Mouse (Mus musculus) megakaryocyte, embryonic 14.5 days (primary cell): ENCODE results near the gene Olfr1382. TPM values are rescaled to one million over a fixed set of nuclear protein-coding genes. Genes with fewer than 3 reads are reported as not detected.
"Not testable (repeated sequence)": the region's sequence is repeated elsewhere in the genome, so short reads cannot be mapped to it uniquely, and the experiment has no call there.

Experiments
- H3K27me3 ChIP-seq: replicated peaks from 2 replicates; pipeline ENCODE3; 2012; ENCODE audit warnings: inconsistent platforms
- H3K36me3 ChIP-seq: replicated peaks from 2 replicates; pipeline ENCODE3; 2012; ENCODE audit warnings: low read length, inconsistent platforms, mixed read lengths
- H3K4me1 ChIP-seq: 2 replicates; pipeline ENCODE4 v1.6.1; 2012; ENCODE audit warnings: inconsistent platforms
- H3K4me3 ChIP-seq: replicated peaks from 2 replicates; pipeline ENCODE3; 2012; ENCODE audit warnings: moderate library complexity, mild to moderate bottlenecking, inconsistent platforms
- H3K9me3 ChIP-seq: 2 replicates; pipeline ENCODE4 v1.6.1; 2012; ENCODE audit warnings: inconsistent platforms
- FLI1 ChIP-seq: IDR thresholded peaks from 2 replicates; pipeline ENCODE4 v1.6.1; 2012; ENCODE audit warnings: low read length, inconsistent platforms, mixed read lengths
- GATA1 ChIP-seq: IDR thresholded peaks from 3 replicates; pipeline ENCODE4 v1.6.1; 2012; ENCODE audit warnings: mixed read lengths, low read length, inconsistent platforms, borderline replicate concordance
- polyA plus RNA-seq: library from polyadenylated mRNA; stranded (reverse); fragments of >175 nt; gene quantifications from 2 replicates; pipeline ENCODE4 v1.2.3, GENCODE M21; 2012; ENCODE audit warnings: low replicate concordance; ENCODE audit not compliant: insufficient read depth

Olfr1382 gene
- polyA plus RNA-seq: not detected in 2 replicates

DNA sequence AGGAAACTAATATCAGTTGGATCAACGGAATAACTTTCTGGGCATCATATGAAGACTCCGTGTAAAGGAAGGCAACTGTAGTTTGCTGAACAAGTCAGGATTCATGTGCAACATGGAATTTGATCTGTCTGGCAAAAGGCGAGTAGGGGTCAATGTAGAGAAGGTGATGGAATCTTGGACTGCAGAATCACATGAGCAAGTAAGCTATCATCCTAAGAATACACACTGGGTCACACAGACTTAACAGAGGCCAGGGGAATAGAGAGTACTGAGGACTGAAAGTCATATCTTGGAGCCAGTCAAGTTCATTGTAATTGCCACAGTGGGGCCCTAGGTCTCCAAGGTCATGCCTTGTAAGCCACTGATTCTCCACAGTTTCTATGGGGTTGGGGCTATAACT, at the start of gene Olfr1382:
TSS of gene Olfr1382 (plus strand) at position 301 of the 400 bp plus-strand sequence.
- no peak within 1 kb of the TSS for H3K4me3 ChIP-seq
- no peaks in the 10 kb centered on the region for H3K9me3 ChIP-seq
- H3K4me1 ChIP-seq: peaks cover 3% of the 10 kb centered on the region; the same call in 1 of the 2 replicates
- H3K27me3 ChIP-seq: no peaks in the 10 kb centered on the region
- TF ChIP-seq FLI1 (no peak), GATA1 (no peak)
- H3K36me3 ChIP-seq: no peaks in the 10 kb centered on the region

- TF ChIP-seq FLI1 (no peak), GATA1 (no peak)
- Histone ChIP-seq H3K27me3 (peaks cover 6% of the 10 kb centered on the region), H3K4me3 (no peak overlapping the region), H3K9me3 (no peaks in the 10 kb centered on the region), H3K4me1 (no peaks in the 10 kb centered on the region), H3K36me3 (no peaks in the 10 kb centered on the region)
Measured at GRCm38 (mm10) chr11:49485973-49486372, 42.1 kb upstream of the Olfr1382 start.

GRCm38 (mm10) chr11:49488770-49489169, 39.3 kb upstream of the Olfr1382 start, which contains the start of gene Olfr1385:
Gene Olfr1385 (plus strand): TSS chr11:49489070.
- H3K4me1 ChIP-seq, H3K9me3 ChIP-seq, H3K36me3 ChIP-seq, H3K4me3 ChIP-seq, H3K27me3 ChIP-seq: not testable (repeated sequence)

DNA sequence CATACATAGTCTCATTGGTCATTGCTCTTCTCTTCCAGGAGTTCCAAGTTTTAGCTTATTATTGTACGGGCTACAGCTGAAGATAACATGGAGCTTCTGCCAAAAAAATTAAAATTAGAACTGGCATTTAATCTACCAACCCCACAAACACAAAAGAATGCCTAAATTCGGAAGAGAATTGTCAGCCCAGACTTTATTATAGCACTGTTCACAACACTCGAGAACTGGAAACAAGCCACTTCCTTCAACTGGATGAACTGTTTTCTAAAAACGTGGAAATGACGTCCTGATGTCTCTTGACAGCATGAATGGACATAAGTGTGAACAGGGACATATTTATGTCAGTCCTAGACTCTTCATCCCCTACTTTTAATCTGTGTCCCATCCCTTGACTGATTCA, 10.0 kb upstream of the Olfr1382 start:
- Histone ChIP-seq H3K36me3 (no peaks in the 10 kb centered on the region), H3K4me1 (no peaks in the 10 kb centered on the region), H3K4me3 (no peak overlapping the region), H3K9me3 (no peaks in the 10 kb centered on the region), H3K27me3 (peaks cover 10% of the 10 kb centered on the region)
- no peak for TF ChIP-seq GATA1
- no peak for TF ChIP-seq FLI1

- Histone ChIP-seq H3K4me1 (no peaks in the 10 kb centered on the region), H3K9me3 (no peaks in the 10 kb centered on the region), H3K36me3 (no peaks in the 10 kb centered on the region), H3K4me3 (no peak within 1 kb of the TSS), H3K27me3 (peaks cover 5% of the 10 kb centered on the region)
- TF ChIP-seq GATA1 (no peak), FLI1 (no peak)
Measured at GRCm38 (mm10) chr11:49519348-49519747, 8.7 kb upstream of the Olfr1382 start, which contains the start of gene Olfr1383. Gene Olfr1383 (plus strand): TSS chr11:49519648.

- Histone ChIP-seq H3K9me3 (no peaks in the 10 kb centered on the region), H3K4me1 (peaks cover 3% of the 10 kb centered on the region; the same call in 1 of the 2 replicates), H3K4me3 (no peak overlapping the region), H3K27me3 (no peaks in the 10 kb centered on the region), H3K36me3 (no peaks in the 10 kb centered on the region)
- TF ChIP-seq GATA1 (no peak), FLI1 (no peak)
Measured at GRCm38 (mm10) chr11:49532761-49533160, 4.7 kb downstream of the Olfr1382 start.

GRCm38 (mm10) chr11:49536631-49537030, 8.6 kb downstream of the Olfr1382 start:
- not testable (repeated sequence) for H3K27me3 ChIP-seq, H3K9me3 ChIP-seq, H3K4me3 ChIP-seq, H3K36me3 ChIP-seq, H3K4me1 ChIP-seq

- not testable (repeated sequence) for H3K4me1 ChIP-seq, H3K4me3 ChIP-seq, H3K9me3 ChIP-seq, H3K27me3 ChIP-seq, H3K36me3 ChIP-seq
Measured at GRCm38 (mm10) chr11:49543149-49543548, 15.1 kb downstream of the Olfr1382 start, which contains the start of gene Olfr1381. Gene Olfr1381 (plus strand): TSS chr11:49543449.

DNA sequence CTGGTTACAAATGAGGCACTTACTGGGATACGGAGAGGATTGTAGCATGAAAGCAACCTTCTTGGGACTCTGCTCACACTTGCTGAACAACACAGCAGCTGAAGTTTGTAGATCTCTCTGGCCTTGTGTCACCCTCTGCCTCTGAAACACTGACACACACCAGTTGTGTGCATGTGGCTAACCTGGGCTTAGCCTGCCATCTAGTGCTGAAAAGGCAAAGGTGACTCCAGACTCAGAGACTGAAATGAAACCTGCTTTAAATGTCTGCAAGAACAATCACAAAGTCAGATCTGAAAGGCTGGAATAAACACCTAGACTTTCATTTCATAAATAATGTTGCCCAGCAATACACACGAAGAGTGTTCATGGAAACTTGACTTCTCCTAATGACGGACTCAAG, 26.0 kb downstream of the Olfr1382 start:
- H3K9me3 ChIP-seq, H3K4me1 ChIP-seq, H3K27me3 ChIP-seq, H3K4me3 ChIP-seq, H3K36me3 ChIP-seq: not testable (repeated sequence)

DNA sequence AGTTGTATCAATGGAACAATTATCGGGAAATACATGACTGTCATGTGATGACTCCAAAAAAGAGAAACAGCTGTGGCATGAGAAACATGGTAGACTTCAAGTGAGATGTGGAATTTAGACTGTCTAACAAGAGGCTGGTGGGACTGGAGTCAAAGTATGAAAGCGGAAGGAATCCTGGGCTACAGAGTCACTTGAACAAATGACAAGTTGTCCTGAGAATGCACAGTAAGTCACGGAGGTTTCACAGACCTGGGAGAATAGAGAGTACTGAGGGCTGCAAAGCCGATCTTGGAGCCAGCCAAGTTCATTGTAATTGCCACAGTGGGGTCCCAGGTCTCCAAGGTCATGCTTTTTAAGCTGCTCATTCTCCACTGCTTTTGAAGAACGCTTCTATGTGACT, 28.5 kb downstream of the Olfr1382 start, which contains the start of gene Olfr1380:
TSS of gene Olfr1380 (plus strand) at position 301 of the 400 bp plus-strand sequence.
- not testable (repeated sequence) for H3K36me3 ChIP-seq, H3K9me3 ChIP-seq, H3K4me3 ChIP-seq, H3K27me3 ChIP-seq, H3K4me1 ChIP-seq

DNA sequence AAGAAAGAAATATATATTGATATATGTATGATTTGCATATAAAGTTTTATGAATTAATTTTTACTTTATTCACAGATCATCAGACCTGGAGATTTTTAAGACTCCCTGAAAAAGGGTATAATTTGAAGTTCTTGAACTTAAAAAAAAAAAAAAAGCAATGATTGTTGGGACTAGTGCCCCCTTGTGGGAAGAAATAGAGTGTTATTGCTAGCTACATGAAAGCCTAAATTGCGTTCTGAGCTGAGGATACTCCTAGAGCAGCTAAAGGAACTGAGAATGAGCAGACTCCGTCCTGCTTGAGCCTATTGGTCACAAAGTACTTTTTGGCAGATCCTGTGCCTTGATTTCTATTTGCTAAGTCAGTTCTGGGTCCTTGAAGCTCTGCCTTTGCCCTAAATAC, 47.0 kb downstream of the Olfr1382 start:
- not testable (repeated sequence) for H3K4me3 ChIP-seq, H3K36me3 ChIP-seq, H3K9me3 ChIP-seq, H3K4me1 ChIP-seq, H3K27me3 ChIP-seq

DNA sequence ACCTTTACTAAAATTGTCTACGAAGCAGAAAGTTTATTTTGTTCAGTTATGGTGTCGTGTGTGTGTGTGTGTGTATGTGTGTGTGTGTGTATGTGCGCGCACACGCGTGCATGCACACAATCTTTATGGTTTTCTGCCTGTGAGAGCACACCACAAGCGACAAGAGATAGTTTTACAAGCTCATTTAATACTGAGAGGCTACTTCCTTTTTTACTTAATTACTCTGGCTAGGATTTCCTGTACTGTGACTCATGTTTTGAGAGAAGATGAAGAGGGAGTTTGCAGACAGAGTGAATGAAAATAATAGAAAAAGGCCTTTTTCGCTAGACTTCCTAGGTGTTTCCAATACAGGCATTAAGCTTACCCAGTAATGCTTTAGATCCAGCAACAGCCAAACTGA, 52.4 kb downstream of the Olfr1382 start:
- H3K36me3 ChIP-seq, H3K9me3 ChIP-seq, H3K27me3 ChIP-seq, H3K4me1 ChIP-seq, H3K4me3 ChIP-seq: not testable (repeated sequence)

Other genes starting within 250 kb of the Olfr1382 start
- gene Olfr1393, start 249.9 kb upstream of the Olfr1382 start, polyA plus RNA-seq: not detected in 2 replicates
- gene Olfr1392, start 243.0 kb upstream of the Olfr1382 start, polyA plus RNA-seq: not detected in 2 replicates
- gene Olfr10, start 223.5 kb upstream of the Olfr1382 start, polyA plus RNA-seq: not detected in 2 replicates
- not detected in 2 replicates for gene Olfr1391, start 205.5 kb upstream of the Olfr1382 start, polyA plus RNA-seq
- gene Olfr1390, start 193.1 kb upstream of the Olfr1382 start, polyA plus RNA-seq: not detected in 2 replicates
- 0.58 TPM in 1 of 2 replicates, not detected in the other for gene Olfr1389, start 105.2 kb upstream of the Olfr1382 start, polyA plus RNA-seq
- not detected in 2 replicates for gene Olfr1388, start 91.6 kb upstream of the Olfr1382 start, polyA plus RNA-seq
- gene Olfr1387, start 72.9 kb upstream of the Olfr1382 start, polyA plus RNA-seq: not detected in 2 replicates
- gene Olfr1386, start 63.2 kb upstream of the Olfr1382 start, polyA plus RNA-seq: not detected in 2 replicates
- gene Olfr1385, start 39.2 kb upstream of the Olfr1382 start, polyA plus RNA-seq: 0.06 TPM in 1 of 2 replicates, not detected in the other
- not detected in 2 replicates for gene Olfr1384, start 21.5 kb upstream of the Olfr1382 start, polyA plus RNA-seq
- not detected in 2 replicates for gene Olfr1383, start 8.6 kb upstream of the Olfr1382 start, polyA plus RNA-seq
- not detected in 2 replicates for gene Olfr1381, start 15.2 kb downstream of the Olfr1382 start, polyA plus RNA-seq
- gene Olfr1380, start 28.6 kb downstream of the Olfr1382 start, polyA plus RNA-seq: not detected in 2 replicates
- gene Flt4, start 81.0 kb downstream of the Olfr1382 start, polyA plus RNA-seq: 0.01 TPM in 1 of 2 replicates, not detected in the other
- gene Scgb3a1, start 135.4 kb downstream of the Olfr1382 start, polyA plus RNA-seq: not detected in 2 replicates
- 2.2 and 3.4 TPM in 2 replicates for gene Cnot6, start 184.5 kb downstream of the Olfr1382 start, polyA plus RNA-seq